Mouse (Mus musculus) heart, postnatal 10 days (tissue): ENCODE measurements around the gene Hhipl2. TPM values are rescaled to one million over a fixed set of nuclear protein-coding genes. Genes with fewer than 3 reads are reported as not detected.
A peak's percentile ranks its signal among the peaks of the same experiment; 100 is the strongest.
"Not testable (repeated sequence)": the region's sequence is repeated elsewhere in the genome, so short reads cannot be mapped to it uniquely, and the experiment has no call there.

Experiments
- DNase-seq, 2 experiments: peaks; one replicate each; pipeline ENCODE4 v3.0.0; 2021
- intact Hi-C: fragments of 180-260 bp; cut with DNase I; formaldehyde crosslinking; loops from one replicate; pipeline ENCODE4 v1.15.1; 2025
- total RNA-seq, 2 experiments: library from RNA; stranded (reverse); gene quantifications; 2 replicates each; pipeline ENCODE4 v1.2.3; 2021

The Hhipl2 gene
- not detected for total RNA-seq

DNA sequence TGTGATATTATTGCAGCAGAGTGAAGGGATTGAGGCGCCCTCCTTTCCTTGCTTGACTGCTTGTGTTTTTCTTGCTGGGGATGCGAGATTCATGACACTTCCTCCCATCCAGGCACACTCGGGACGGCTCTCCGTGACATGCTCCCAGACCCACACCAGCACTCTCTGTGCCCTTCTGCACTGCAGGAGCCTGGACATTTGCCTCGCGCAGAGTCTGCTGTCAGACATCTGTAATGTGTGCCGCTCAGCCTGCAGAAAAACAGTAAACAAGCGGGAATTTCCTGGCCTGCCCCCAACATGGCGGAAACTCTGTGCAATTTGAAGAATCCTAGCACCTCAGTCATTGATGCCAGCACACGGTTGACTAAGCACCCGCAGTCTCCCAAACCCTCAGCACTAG, at the start of gene Hhipl2:
TSS of gene Hhipl2 (plus strand) at position 343 of the 400 bp plus-strand sequence.
- no peak for DNase-seq
- intact Hi-C loops = no loop called here

DNA sequence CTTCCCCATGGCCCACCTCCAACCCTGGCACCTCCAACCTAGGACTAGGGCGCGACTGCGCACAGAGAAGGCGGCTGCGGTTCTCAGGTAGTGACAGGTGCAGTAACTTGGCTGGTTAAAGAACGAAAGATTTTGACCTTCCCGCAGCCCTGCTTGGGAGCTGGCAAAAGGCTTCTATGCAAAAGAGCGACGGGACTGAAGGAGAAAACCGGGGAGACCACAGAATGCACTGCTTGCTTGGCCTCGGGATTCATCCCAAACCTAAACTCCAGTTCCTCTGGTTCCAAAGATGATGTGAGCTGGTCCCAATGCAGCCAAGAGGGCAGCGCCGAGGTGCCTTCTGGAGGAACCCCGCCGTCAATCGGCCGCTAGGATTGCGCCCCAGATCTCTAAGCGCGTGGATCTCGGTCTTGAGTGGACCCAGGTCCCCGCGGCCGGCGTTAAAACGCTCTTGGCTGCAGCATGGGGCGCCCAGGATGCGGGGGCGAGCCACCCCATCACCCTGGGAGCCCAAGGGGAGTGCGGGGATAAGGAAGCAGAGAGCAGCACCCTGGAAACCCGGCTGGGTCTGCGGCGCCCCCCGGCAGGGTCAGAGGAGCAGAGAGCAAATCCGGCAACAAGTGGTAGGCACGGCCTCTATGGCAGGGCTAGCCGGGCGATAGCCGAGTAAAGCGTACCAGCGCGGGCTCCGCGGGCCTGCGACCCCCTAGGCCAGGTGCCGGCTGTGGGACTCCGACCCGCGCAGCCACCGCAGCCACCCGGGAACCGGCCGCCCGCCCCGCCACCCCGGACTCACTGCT, 49.2 kb upstream of the Hhipl2 start:
- intact Hi-C loops = loop anchor here (2.0 kb wide), 1 partner anchor 20 kb away; the partner anchor contains the start of gene Taf1a
- peak in 1 of 2 experiments; percentile 21 for DNase-seq

- peak; percentile 94 to 96 for DNase-seq
- intact Hi-C loops = loop anchor here (2.0 kb wide), 1 partner anchor 19 kb away; the partner anchor contains the start of gene Taf1a
Observed at GRCm38 (mm10) chr1:183369427-183370014, 48.5 kb upstream of the Hhipl2 start, which contains the start of gene Mia3. Mia3 (minus strand) TSS chr1:183369553.

DNA sequence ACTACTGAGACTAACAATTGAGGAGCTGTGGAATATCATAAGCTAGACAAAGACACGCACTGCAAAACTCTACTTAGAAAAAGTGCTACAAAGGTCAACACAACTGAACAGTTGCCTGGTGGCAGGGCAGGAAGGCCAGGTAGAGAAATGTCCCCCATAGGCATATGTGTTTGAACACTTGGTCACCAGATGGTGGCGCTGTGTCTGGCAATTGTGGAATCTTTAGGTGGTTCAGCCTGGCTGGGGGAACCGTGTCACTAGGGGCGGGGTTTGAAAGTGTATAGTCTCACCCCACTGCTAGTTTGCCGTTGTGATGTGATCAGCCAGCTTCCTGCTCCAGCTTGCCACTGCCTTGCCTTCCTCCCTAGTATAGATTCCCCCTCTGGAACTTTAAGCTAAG, 43.3 kb upstream of the Hhipl2 start:
- intact Hi-C loops = no loop called here
- DNase-seq = no peak

DNA sequence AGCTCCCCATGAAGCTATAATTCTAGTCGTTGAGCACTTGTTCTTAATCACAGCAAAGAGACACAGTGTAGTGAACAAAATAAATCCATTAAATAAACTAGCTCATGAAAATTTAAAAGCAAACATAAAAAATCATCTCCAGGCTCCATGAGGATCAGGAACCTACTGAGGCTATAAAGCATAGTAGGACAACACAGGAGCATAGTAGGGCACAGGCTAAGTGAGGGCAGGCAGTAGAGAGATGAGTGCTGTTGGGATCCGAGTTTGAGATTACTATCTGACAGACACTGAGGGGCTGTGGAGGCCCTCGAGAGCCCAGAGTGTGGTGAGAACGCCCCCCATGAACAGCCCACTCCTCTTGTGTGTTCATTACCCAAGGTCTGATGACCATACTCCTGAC, 41.0 kb upstream of the Hhipl2 start:
- no peak for DNase-seq
- intact Hi-C loops = no loop called here

DNA sequence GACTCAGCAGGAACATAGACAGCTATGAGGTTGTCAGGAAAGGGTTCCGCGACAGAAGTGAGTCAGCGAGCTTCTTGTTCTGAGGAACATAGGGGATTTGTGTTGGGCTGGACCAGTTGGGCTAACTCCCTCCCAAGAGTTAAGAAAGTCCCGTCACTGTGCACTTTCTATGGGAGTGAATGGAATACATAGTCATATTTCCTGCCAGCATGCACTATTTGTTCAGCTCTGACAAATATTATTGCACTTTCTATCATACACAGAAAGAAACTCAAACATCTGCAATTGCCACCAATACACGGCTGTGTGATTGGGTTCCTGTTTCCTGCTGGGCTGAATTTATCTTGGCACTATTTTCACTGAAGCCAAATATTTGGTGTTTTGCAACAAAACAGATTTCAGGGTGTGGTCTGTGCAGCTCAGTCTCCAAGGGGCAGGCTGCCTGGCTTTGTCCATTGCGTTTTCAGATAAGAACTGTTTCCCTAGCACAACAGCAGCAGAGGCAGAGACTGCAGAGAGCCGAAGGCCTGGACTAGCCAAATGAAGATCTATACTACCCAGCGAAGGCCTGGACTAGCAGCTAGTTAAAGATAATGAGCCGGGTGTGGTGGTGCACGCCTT, 39.6 kb upstream of the Hhipl2 start:
- intact Hi-C loops = no loop called here

GRCm38 (mm10) chr1:183379376-183379775, 38.6 kb upstream of the Hhipl2 start:
- intact Hi-C loops, DNase-seq: not testable (repeated sequence)

More for the DNA sequence above, 39.6 kb upstream of the Hhipl2 start:
- DNase-seq = peak; percentile 19 to 37

DNA sequence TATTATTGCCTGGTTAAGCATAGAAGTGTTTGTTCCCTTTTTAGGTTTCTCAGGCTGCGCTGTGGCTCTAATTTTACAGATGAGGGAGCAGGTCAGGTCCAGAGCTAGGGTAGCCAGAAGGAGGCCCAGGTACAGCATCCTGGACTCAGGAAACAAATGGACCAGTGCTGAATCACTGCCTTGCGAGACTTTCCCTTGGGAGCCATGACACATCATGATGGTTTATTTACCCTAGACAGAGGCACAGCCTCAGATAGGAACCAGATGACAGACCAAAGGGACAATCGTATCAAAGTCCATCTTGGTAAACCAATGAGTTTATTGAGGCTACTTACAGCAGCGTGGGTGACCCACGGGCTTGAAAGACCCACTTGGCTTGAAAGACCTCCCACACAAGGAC, 36.2 kb upstream of the Hhipl2 start:
- no peak for DNase-seq
- intact Hi-C loops = no loop called here

- intact Hi-C loops = no loop called here
- no peak for DNase-seq
Observed at GRCm38 (mm10) chr1:183382621-183383020, 35.4 kb upstream of the Hhipl2 start.

DNA sequence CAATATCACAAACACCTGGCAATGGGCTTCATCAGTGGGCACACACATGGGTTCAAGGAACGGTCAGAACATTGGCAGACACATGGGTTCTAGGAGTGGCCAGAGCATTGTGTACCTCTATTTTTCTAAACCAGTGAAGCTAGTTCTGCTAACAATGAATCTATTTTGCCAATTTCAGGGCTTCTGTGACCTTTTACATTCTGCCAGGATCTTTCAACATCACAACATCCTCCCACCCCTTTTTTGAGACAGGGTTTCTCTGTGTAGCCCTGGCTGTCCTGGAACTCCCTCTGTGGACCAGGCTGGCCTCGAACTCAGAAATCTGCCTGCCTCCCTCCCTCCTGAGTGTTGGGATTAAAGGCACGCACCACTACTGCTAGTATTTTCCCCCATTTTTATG, 30.6 kb upstream of the Hhipl2 start:
- DNase-seq, intact Hi-C loops: not testable (repeated sequence)

- intact Hi-C loops = loop anchor here (2.0 kb wide), 1 partner anchor 20 kb away; the partner anchor contains the start of gene Mia3
- peak; percentile 92 for DNase-seq
Observed at GRCm38 (mm10) chr1:183388426-183389406, 29.3 kb upstream of the Hhipl2 start, which contains the start of gene Taf1a. Taf1a (plus strand) TSS chr1:183388981.

GRCm38 (mm10) chr1:183403396-183403795, 14.6 kb upstream of the Hhipl2 start:
- no peak for DNase-seq
- intact Hi-C loops = no loop called here

- intact Hi-C loops = no loop called here
- no peak for DNase-seq
Observed at GRCm38 (mm10) chr1:183414081-183414727, 3.8 kb upstream of the Hhipl2 start.

- intact Hi-C loops = no loop called here
- no peak for DNase-seq
Observed at GRCm38 (mm10) chr1:183419741-183420140, 1.7 kb downstream of the Hhipl2 start.

GRCm38 (mm10) chr1:183420296-183420695, 2.3 kb downstream of the Hhipl2 start:
- intact Hi-C loops = no loop called here

GRCm38 (mm10) chr1:183424100-183424499, 6.1 kb downstream of the Hhipl2 start:
- DNase-seq = no peak
- intact Hi-C loops = no loop called here

More at GRCm38 (mm10) chr1:183420296-183420695, 2.3 kb downstream of the Hhipl2 start:
- DNase-seq = no peak

DNA sequence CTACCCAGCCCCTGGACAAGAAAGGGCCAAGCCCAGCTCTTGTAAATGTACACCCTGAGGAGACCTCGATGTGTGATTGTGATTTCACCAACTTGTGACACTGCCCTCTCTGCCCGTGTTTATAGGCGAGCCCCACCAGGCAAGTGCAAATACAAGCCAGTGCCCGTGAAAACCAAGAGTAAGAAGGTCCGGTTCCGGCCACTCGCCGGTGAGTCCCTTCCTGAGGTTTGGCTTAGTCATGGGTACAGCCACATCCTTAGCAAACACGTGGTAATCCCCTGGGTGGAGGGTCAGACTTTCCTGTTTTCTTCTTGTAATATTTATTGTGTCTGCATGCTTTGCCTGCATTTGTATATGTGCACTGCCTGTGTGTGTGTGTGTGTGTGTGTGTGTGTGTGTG, 16.9 kb downstream of the Hhipl2 start:
- no peak for DNase-seq
- intact Hi-C loops = no loop called here

DNA sequence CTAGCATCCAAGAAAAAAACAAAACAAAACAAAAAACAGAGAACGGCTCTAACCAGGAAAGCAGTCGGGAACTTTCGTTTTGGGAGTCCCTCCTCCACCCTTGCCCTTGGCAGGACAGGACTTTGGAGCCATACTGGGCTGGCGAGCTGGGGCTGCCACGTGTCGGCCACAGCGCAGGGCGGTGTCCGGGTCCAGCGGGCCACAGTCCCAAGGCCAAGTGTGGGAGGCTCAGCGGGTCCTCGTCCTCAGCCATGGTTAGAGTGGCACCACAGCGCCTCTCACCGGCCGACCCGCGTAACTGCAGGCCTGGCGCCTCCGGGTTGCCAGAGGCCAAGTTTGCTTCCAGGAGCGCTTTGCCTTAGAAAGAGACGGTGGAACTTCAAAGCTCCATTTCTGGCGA, 21.0 kb downstream of the Hhipl2 start:
- peak; percentile 91 to 93 for DNase-seq
- intact Hi-C loops = no loop called here

- intact Hi-C loops = loop anchor here (1.0 kb wide), 1 partner anchor 215 kb away; no protein-coding TSS in a partner anchor
- DNase-seq = peak; percentile 81 to 87
Observed at GRCm38 (mm10) chr1:183442015-183442774, 24.2 kb downstream of the Hhipl2 start.
